Mouse (Mus musculus): ENCODE measurements around the gene Mill1. TPM values are rescaled to one million over a fixed set of nuclear protein-coding genes. Genes with fewer than 3 reads are reported as not detected.

Mill1 gene
- polyA plus RNA-seq (2014; fragmentation: Illumina TruSeq; extraction: RNeasy Lipid Tissue Mini Kit (QIAGEN cat#74804); ENCODE audit: low read depth, low replicate concordance): not detected

GRCm38 (mm10) chr7:18245047-18245446 is at the start of gene Mill1:
Mill1 (plus strand) TSS chr7:18245347.

Other genes with a start within 250 kb of the Mill1 start
- gene Ceacam13, start 235.5 kb upstream of the Mill1 start, polyA plus RNA-seq (2014; fragmentation: Illumina TruSeq; extraction: RNeasy Lipid Tissue Mini Kit (QIAGEN cat#74804); ENCODE audit: low read depth, low replicate concordance): not detected
- gene Ceacam12, start 179.4 kb upstream of the Mill1 start, polyA plus RNA-seq (2014; fragmentation: Illumina TruSeq; extraction: RNeasy Lipid Tissue Mini Kit (QIAGEN cat#74804); ENCODE audit: low read depth, low replicate concordance): not detected
- gene Igfl3, start 68.9 kb upstream of the Mill1 start, polyA plus RNA-seq (2014; fragmentation: Illumina TruSeq; extraction: RNeasy Lipid Tissue Mini Kit (QIAGEN cat#74804); ENCODE audit: low read depth, low replicate concordance): not detected
- not detected for gene Psg18, start 109.7 kb downstream of the Mill1 start, polyA plus RNA-seq (2014; fragmentation: Illumina TruSeq; extraction: RNeasy Lipid Tissue Mini Kit (QIAGEN cat#74804); ENCODE audit: low read depth, low replicate concordance)
- gene Psg28, start 186.7 kb downstream of the Mill1 start, polyA plus RNA-seq (2014; fragmentation: Illumina TruSeq; extraction: RNeasy Lipid Tissue Mini Kit (QIAGEN cat#74804); ENCODE audit: low read depth, low replicate concordance): not detected
- gene Psg26, start 238.8 kb downstream of the Mill1 start, polyA plus RNA-seq (2014; fragmentation: Illumina TruSeq; extraction: RNeasy Lipid Tissue Mini Kit (QIAGEN cat#74804); ENCODE audit: low read depth, low replicate concordance): not detected

Measured in adrenal gland, adult 10 weeks (tissue).